Mouse (Mus musculus): ENCODE measurements around the gene Tiam1. TPM values are rescaled to one million over a fixed set of nuclear protein-coding genes. Genes with fewer than 3 reads are reported as not detected.

Gene Tiam1
- polyA plus RNA-seq, 1 experiment, result 1.8 TPM

DNA sequence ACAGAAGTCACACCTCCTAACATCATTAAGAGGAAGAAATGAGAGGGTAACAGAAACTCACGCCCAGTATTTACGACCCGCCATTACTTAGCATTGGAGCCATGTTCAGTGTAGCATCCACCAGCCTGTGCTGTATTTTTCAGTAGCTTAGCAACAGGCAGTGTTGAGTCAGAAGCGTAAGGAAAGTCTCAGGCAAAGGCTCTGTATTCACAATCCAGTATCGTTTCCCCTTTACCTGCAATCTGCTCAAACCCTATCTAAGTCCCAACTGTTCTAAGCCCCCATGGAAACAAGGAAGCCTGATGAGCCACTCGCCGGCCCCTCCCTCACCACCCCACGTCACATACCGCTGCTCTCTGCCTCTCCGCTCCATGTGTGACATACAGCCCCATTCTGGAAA is 100.7 kb downstream of the Tiam1 start:
- Histone ChIP-seq H3K4me1 (ENCODE audit: control insufficient read depth, insufficient read depth, insufficient read length, low read length) (no peaks in the 10 kb centered on the region), H3K36me3 (ENCODE audit: control insufficient read depth, insufficient read depth, low read length) (no peaks in the 10 kb centered on the region), H3K27me3 (ENCODE audit: control insufficient read depth, insufficient read depth, low read length) (no peaks in the 10 kb centered on the region), H3K4me3 (ENCODE audit: low read depth, low read length) (no peak overlapping the region), H3K27ac (ENCODE audit: insufficient read depth, low read depth, low read length) (no peak overlapping the region)
- TF ChIP-seq POLR2A (IDR thresholded peaks at IDR 0.05; ENCODE audit: low read depth, low read length) (no peak), CTCF (IDR thresholded peaks at IDR 0.05; ENCODE audit: extremely low read depth, insufficient read length, insufficient replicate concordance, low read depth, low read length) (no peak)
- WGBS, result 79% methylated on average over 10 of the region's 10 CpGs

DNA sequence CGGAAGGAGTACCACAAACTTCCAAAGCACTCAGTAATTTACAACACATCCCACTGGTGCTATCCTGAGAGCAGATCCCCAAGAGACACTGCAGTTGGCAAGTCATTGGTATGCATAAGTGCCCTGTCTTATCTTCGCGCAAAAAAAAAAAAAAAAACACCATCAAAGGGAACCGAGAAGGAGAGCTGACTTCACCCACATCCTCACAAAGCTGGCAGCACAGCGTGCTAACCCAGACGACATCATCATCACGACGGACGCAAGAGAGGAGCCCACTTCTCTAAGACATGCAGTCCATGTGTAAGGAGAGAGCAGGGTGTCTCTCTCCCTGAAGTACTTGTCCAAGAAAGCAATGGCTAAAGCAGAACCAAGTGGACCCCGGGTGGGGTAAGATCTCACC is 101.2 kb downstream of the Tiam1 start:
- TF ChIP-seq POLR2A (IDR thresholded peaks at IDR 0.05; ENCODE audit: low read depth, low read length) (no peak), CTCF (IDR thresholded peaks at IDR 0.05; ENCODE audit: extremely low read depth, insufficient read length, insufficient replicate concordance, low read depth, low read length) (no peak)
- Histone ChIP-seq H3K4me1 (ENCODE audit: control insufficient read depth, insufficient read depth, insufficient read length, low read length) (no peaks in the 10 kb centered on the region), H3K36me3 (ENCODE audit: control insufficient read depth, insufficient read depth, low read length) (no peaks in the 10 kb centered on the region), H3K4me3 (ENCODE audit: low read depth, low read length) (no peak overlapping the region), H3K27ac (ENCODE audit: insufficient read depth, low read depth, low read length) (no peak overlapping the region), H3K27me3 (ENCODE audit: control insufficient read depth, insufficient read depth, low read length) (no peaks in the 10 kb centered on the region)
- 74% methylated on average over 10 of the region's 10 CpGs for WGBS

DNA sequence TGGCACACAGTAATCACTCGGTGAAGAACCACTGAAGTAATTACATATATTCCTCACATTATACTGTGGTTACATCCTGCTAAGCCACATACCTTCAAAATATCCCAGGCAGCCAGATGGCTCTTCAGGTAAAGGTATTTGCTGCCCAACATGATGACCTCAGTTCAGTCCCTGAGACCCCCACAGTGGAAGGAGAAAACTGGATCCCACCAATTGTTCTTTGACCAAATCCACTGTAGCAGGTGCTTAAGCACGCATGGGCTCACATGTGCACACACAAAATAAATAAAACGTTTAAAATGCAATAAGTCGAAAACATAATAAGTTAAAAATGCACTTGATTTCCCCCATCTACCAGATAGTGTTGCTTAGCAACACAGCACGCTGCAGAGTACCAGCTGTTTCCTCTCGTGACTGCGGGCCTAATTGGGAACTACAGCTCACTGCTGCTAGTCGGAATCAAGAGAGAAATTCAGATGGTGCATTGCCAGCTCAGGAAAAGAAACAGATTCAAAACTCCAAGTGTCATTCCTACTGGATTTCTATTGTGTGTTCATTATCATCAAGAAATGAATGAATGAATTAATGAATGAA is 102.7 kb downstream of the Tiam1 start:
- TF ChIP-seq POLR2A (IDR thresholded peaks at IDR 0.05; ENCODE audit: low read depth, low read length), result no peak
- Histone ChIP-seq H3K4me1 (ENCODE audit: control insufficient read depth, insufficient read depth, insufficient read length, low read length) (no peaks in the 10 kb centered on the region), H3K4me3 (ENCODE audit: low read depth, low read length) (no peak overlapping the region), H3K27ac (ENCODE audit: insufficient read depth, low read depth, low read length) (no peak overlapping the region), H3K27me3 (ENCODE audit: control insufficient read depth, insufficient read depth, low read length) (no peaks in the 10 kb centered on the region), H3K36me3 (ENCODE audit: control insufficient read depth, insufficient read depth, low read length) (no peaks in the 10 kb centered on the region)
- WGBS, result 52% methylated on average over 8 of the region's 8 CpGs

DNA sequence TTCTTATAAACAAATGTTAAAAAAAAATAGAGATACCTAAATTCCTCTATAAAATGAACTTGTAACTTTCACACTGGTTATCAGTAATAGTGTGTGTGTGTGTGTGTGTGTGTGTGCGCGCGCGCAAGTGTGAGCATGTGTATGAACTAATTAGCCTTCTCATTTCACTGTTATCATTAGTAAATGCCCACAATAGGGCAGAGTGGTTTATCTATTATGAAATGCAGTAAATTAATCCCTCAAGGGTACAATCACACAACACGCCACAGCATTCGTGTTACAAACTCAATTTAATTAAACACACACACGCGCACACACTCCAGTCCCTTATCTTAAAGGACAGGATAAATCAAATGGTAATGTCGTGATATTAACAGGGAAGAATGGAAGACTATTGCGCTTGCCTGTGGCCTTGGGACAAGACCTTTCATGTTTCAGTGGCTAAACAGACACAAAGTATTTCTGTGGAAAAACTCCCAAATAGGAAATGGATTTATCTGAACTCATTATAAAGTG is 107.9 kb downstream of the Tiam1 start:
- H3K4me1 ChIP-seq (ENCODE audit: control insufficient read depth, insufficient read depth, insufficient read length, low read length), result no peaks in the 10 kb centered on the region
- 92% methylated on average over 10 of the region's 10 CpGs for WGBS
- H3K36me3 ChIP-seq (ENCODE audit: control insufficient read depth, insufficient read depth, low read length), result no peaks in the 10 kb centered on the region
- no peak overlapping the region for H3K4me3 ChIP-seq (ENCODE audit: low read depth, low read length)
- no peak for TF ChIP-seq CTCF (IDR thresholded peaks at IDR 0.05; ENCODE audit: extremely low read depth, insufficient read length, insufficient replicate concordance, low read depth, low read length)
- TF ChIP-seq POLR2A (IDR thresholded peaks at IDR 0.05; ENCODE audit: low read depth, low read length), result no peak
- no peaks in the 10 kb centered on the region for H3K27me3 ChIP-seq (ENCODE audit: control insufficient read depth, insufficient read depth, low read length)
- H3K27ac ChIP-seq (ENCODE audit: insufficient read depth, low read depth, low read length), result no peak overlapping the region

DNA sequence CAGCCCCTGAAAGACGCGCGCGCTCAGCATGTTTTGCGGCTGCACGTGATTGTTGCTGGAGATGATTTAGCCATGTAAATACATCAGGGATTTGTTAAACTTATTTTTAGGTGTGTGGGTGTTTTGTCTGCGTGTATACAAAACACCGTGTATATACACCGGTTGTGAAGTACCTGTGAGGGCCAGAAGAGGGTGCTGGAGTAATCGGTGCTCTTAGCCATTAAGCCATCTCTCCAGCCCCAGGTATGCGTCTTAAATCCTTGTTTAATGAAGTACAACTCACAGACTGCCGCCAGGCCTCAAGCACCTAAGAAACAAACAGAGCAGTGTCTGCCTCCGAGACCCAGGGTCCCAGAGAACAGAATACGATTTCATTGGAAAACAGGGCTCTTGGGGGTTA is 113.2 kb downstream of the Tiam1 start:
- Histone ChIP-seq H3K4me3 (ENCODE audit: low read depth, low read length) (no peak overlapping the region), H3K4me1 (ENCODE audit: control insufficient read depth, insufficient read depth, insufficient read length, low read length) (no peaks in the 10 kb centered on the region), H3K27ac (ENCODE audit: insufficient read depth, low read depth, low read length) (no peak overlapping the region), H3K27me3 (ENCODE audit: control insufficient read depth, insufficient read depth, low read length) (no peaks in the 10 kb centered on the region), H3K36me3 (ENCODE audit: control insufficient read depth, insufficient read depth, low read length) (no peaks in the 10 kb centered on the region)
- 96% methylated on average over 14 of the region's 14 CpGs for WGBS
- TF ChIP-seq POLR2A (IDR thresholded peaks at IDR 0.05; ENCODE audit: low read depth, low read length) (no peak), CTCF (IDR thresholded peaks at IDR 0.05; ENCODE audit: extremely low read depth, insufficient read length, insufficient replicate concordance, low read depth, low read length) (no peak)

DNA sequence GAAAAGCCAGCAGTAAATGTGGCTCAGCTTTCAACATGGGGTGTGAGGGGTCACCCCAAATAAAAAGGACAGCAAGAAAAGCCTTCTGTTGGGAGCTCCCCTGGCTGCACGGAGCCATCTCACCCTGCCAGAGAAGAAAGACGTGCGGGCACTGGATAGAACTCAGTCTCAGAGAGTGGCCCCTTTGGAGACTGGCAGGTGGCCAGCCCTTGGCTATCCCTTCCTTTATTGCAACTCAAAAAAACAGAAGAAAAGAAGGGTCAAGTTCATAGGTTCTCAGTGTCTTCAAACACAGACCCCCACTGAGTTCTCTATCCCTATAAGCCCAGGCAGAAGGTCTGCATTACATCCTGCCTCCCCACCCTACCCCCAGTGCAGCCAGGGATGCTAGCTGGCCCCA is 115.7 kb downstream of the Tiam1 start:
- Histone ChIP-seq H3K36me3 (ENCODE audit: control insufficient read depth, insufficient read depth, low read length) (no peaks in the 10 kb centered on the region), H3K4me1 (ENCODE audit: control insufficient read depth, insufficient read depth, insufficient read length, low read length) (no peaks in the 10 kb centered on the region), H3K4me3 (ENCODE audit: low read depth, low read length) (no peak overlapping the region), H3K27me3 (ENCODE audit: control insufficient read depth, insufficient read depth, low read length) (no peaks in the 10 kb centered on the region), H3K27ac (ENCODE audit: insufficient read depth, low read depth, low read length) (no peak overlapping the region)
- TF ChIP-seq POLR2A (IDR thresholded peaks at IDR 0.05; ENCODE audit: low read depth, low read length) (no peak), CTCF (IDR thresholded peaks at IDR 0.05; ENCODE audit: extremely low read depth, insufficient read length, insufficient replicate concordance, low read depth, low read length) (no peak)
- 93% methylated on average over 3 of the region's 3 CpGs for WGBS

DNA sequence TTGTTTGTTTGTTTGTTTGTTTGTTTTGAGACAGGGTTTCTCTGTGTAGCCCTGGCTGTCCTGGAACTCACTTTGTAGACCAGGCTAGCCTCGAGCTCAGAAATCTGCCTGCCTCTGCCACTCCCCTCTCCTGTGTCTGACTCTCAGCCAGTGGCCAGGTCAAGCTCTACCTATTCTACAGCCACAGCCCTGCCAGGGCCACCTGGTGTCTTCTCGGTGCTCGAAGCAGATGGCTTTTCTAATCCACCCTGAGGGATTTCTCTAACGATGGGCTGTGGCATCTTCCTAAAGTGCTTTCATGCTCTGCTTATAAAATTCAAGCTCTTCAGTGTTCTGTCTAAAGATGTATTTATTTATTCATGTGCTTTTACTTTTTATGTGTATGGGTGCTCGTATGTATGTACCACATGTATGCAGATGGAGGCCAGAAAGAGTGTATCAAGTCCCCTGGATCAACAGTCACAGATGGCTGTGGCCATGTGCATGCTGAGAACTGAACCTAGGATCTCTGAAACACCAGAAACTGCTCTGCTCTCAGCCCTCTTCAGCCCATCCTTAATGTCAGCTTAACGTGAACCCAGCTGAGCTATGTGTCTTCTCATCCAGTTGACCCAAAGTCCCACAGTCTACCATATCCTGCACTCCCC is 117.9 kb downstream of the Tiam1 start:
- TF ChIP-seq CTCF (IDR thresholded peaks at IDR 0.05; ENCODE audit: extremely low read depth, insufficient read length, insufficient replicate concordance, low read depth, low read length) (no peak), POLR2A (IDR thresholded peaks at IDR 0.05; ENCODE audit: low read depth, low read length) (no peak)
- no peaks in the 10 kb centered on the region for H3K4me1 ChIP-seq (ENCODE audit: control insufficient read depth, insufficient read depth, insufficient read length, low read length)
- H3K27ac ChIP-seq (ENCODE audit: insufficient read depth, low read depth, low read length), result no peak overlapping the region
- H3K27me3 ChIP-seq (ENCODE audit: control insufficient read depth, insufficient read depth, low read length), result no peaks in the 10 kb centered on the region
- H3K4me3 ChIP-seq (ENCODE audit: low read depth, low read length), result no peak overlapping the region
- 92% methylated on average over 6 of the region's 6 CpGs for WGBS
- H3K36me3 ChIP-seq (ENCODE audit: control insufficient read depth, insufficient read depth, low read length), result no peaks in the 10 kb centered on the region

Data from small intestine, adult 2 months (tissue).